Comparison of ENCODE assay signal across 28 mouse cellular contexts in the genomic region with DNA sequence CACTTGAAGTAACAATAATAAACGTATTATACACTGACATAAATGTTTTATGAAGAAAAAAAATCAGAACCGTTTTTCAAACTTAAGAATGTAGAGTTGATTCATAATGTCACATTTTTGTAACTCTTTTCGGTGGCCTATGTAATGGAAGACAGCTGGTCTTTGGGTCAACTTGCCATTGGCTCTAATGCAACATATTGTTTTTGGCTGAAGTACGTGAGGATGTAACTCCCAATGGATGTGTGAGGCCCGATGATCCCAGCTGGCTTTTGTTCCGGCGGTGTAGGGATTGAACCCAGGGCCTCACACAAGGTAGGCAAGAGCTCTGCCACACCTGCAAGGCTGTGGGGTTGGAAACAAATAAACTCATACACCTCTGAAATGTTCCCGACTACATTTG. TPM values are rescaled to one million over a fixed set of nuclear protein-coding genes. Genes with fewer than 3 reads are reported as not detected.
A peak's percentile ranks its signal among the peaks of the same experiment; 100 is the strongest.
DNase-seq lines count a peak whose midpoint lies in the region; ATAC-seq and TF ChIP-seq lines count a peak whose summit lies in the region.
"Had no signal": no experiment of that assay in that cellular context is flagged by ENCODE, and none has a peak within 500 bp of the region (broad histone marks: within the 10 kb centered on the region; RNA-seq: fewer than 3 reads in every experiment).

No protein-coding gene starts in this region.

- H3K4me3 ChIP-seq in intestine, embryonic 14.5 days (ENCODE audit: low read depth, low read length) = no peak overlapping the region
- H3K4me3 ChIP-seq in intestine, postnatal 0 days (ENCODE audit: low read depth, low read length) = no peak overlapping the region
- no peak overlapping the region for H3K4me3 ChIP-seq in lung, postnatal 0 days (ENCODE audit: low read depth, low read length)
- H3K4me3 ChIP-seq: embryonic facial prominence, embryonic 13.5 days; erythroblast, embryonic 14.5 days; heart, adult 2 months; hindbrain, embryonic 12.5 days; liver, embryonic 12.5 days; megakaryocyte, embryonic 14.5 days; midbrain, embryonic 12.5 days; myocyte; neural tube, embryonic 12.5 days had no signal

- H3K9me3 ChIP-seq in intestine, embryonic 14.5 days (ENCODE audit: control insufficient read depth, low read length) = no peaks in the 10 kb centered on the region
- no peaks in the 10 kb centered on the region for H3K9me3 ChIP-seq in intestine, postnatal 0 days (ENCODE audit: control insufficient read depth)
- no peaks in the 10 kb centered on the region for H3K9me3 ChIP-seq in lung, postnatal 0 days (ENCODE audit: low read length)
- H3K9me3 ChIP-seq: embryonic facial prominence, embryonic 13.5 days; hindbrain, embryonic 12.5 days; liver, embryonic 12.5 days; megakaryocyte, embryonic 14.5 days; midbrain, embryonic 12.5 days; neural tube, embryonic 12.5 days had no signal

- no peak overlapping the region for H3K4me2 ChIP-seq in intestine, embryonic 14.5 days (ENCODE audit: low read length)
- H3K4me2 ChIP-seq in intestine, postnatal 0 days (replicated peaks; ENCODE audit: low read depth) = no peak overlapping the region
- H3K4me2 ChIP-seq in lung, postnatal 0 days (replicated peaks; ENCODE audit: low read depth, low read length) = no peak overlapping the region
- H3K4me2 ChIP-seq: embryonic facial prominence, embryonic 13.5 days; hindbrain, embryonic 12.5 days; liver, embryonic 12.5 days; midbrain, embryonic 12.5 days; neural tube, embryonic 12.5 days had no signal

- TF ChIP-seq CTCF in intestine, postnatal 0 days (IDR thresholded peaks at IDR 0.05; ENCODE audit: low read depth) = no peak
- TF ChIP-seq CTCF in lung, postnatal 0 days (IDR thresholded peaks at IDR 0.05) = no peak

- no peak for DNase-seq in intestine, embryonic 14.5 days (ENCODE audit: low spot score)
- DNase-seq in kidney, postnatal 14 days = peak; percentile 39
- DNase-seq in kidney, postnatal 25 days = no peak
- peak; percentile 67 for DNase-seq in lung, postnatal 0 days (ENCODE audit: low spot score)
- no peak for DNase-seq in lung, adult 18-20 months
- no peak for DNase-seq in MN1 (ENCODE audit: low spot score)
- DNase-seq: adrenal gland, adult 2 months; adrenal gland, postnatal 36 days; cerebellum, adult 18-20 months; cerebellum, postnatal 10 days; gastrocnemius, adult 2 months; gastrocnemius, postnatal 36 days; heart, adult 2 months; kidney, adult 2 months; left cerebral cortex, postnatal 4 days; liver, postnatal 0 days; right cerebral cortex, postnatal 4 days had no signal

- H3K4me1 ChIP-seq in intestine, embryonic 14.5 days (replicated peaks; ENCODE audit: control insufficient read depth, insufficient read depth, low read length) = peaks cover 40% of the 10 kb centered on the region
- H3K4me1 ChIP-seq in intestine, postnatal 0 days (replicated peaks; ENCODE audit: control insufficient read depth, insufficient read depth, low read length) = peaks cover 4% of the 10 kb centered on the region
- H3K4me1 ChIP-seq in lung, postnatal 0 days (ENCODE audit: insufficient read depth, low read depth, low read length) = no peaks in the 10 kb centered on the region

- 0 out of 2 replicates have a peak overlapping the region, but pooled peaks have one; percentile 30 for H3K27ac ChIP-seq in intestine, embryonic 14.5 days (ENCODE audit: low read depth)
- H3K27ac ChIP-seq in intestine, postnatal 0 days (ENCODE audit: low read depth, low read length) = no peak overlapping the region
- H3K27ac ChIP-seq in lung, postnatal 0 days (ENCODE audit: low read length) = no peak overlapping the region
- H3K27ac ChIP-seq: liver, embryonic 12.5 days; midbrain, embryonic 12.5 days; neural tube, embryonic 12.5 days had no signal

- H3K9ac ChIP-seq in intestine, embryonic 14.5 days (ENCODE audit: low read length) = no peak overlapping the region
- H3K9ac ChIP-seq in intestine, postnatal 0 days (ENCODE audit: low read depth, low read length) = no peak overlapping the region
- no peak overlapping the region for H3K9ac ChIP-seq in lung, postnatal 0 days (replicated peaks; ENCODE audit: low read depth)
- H3K9ac ChIP-seq: embryonic facial prominence, embryonic 13.5 days; hindbrain, embryonic 12.5 days; liver, embryonic 12.5 days; liver, postnatal 0 days; midbrain, embryonic 12.5 days; neural tube, embryonic 12.5 days had no signal

- H3K27me3 ChIP-seq in intestine, embryonic 14.5 days (replicated peaks; ENCODE audit: control insufficient read depth, insufficient read depth, low read length) = no peaks in the 10 kb centered on the region
- H3K27me3 ChIP-seq in intestine, postnatal 0 days (replicated peaks; ENCODE audit: control insufficient read depth, insufficient read depth, low read length) = no peaks in the 10 kb centered on the region
- no peaks in the 10 kb centered on the region for H3K27me3 ChIP-seq in lung, postnatal 0 days (replicated peaks; ENCODE audit: insufficient read depth, low read length)
- H3K27me3 ChIP-seq: embryonic facial prominence, embryonic 13.5 days; hindbrain, embryonic 12.5 days; liver, embryonic 12.5 days; megakaryocyte, embryonic 14.5 days; midbrain, embryonic 12.5 days; neural tube, embryonic 12.5 days had no signal

- WGBS in intestine, embryonic 14.5 days = 64% methylated on average over 8 of the region's 8 CpGs
- WGBS in intestine, postnatal 0 days = 67% methylated on average over 8 of the region's 8 CpGs
- WGBS in lung, postnatal 0 days = 65% methylated on average over 8 of the region's 8 CpGs

- peak; percentile 29; the same call in 1 of the 2 replicates for TF ChIP-seq EP300 in lung, postnatal 0 days (IDR thresholded peaks at IDR 0.05)

- ATAC-seq in intestine, embryonic 14.5 days (replicated peaks; ENCODE audit: low FRiP score, low TSS enrichment, low read depth) = no peak
- ATAC-seq in intestine, postnatal 0 days = no peak
- ATAC-seq in lung, postnatal 0 days = peak; percentile 53
- ATAC-seq: activated CD4-positive, CD25-positive, alpha-beta regulatory T cell, adult 4 months; forebrain, embryonic 16.5 days; liver, embryonic 12.5 days; liver, postnatal 0 days had no signal

- no peaks in the 10 kb centered on the region for H3K36me3 ChIP-seq in intestine, embryonic 14.5 days (ENCODE audit: control insufficient read depth, insufficient read depth, low read length)
- H3K36me3 ChIP-seq in intestine, postnatal 0 days (ENCODE audit: control insufficient read depth, insufficient read depth) = no peaks in the 10 kb centered on the region
- no peaks in the 10 kb centered on the region for H3K36me3 ChIP-seq in lung, postnatal 0 days (ENCODE audit: insufficient read depth, low read length)
- H3K36me3 ChIP-seq: hindbrain, embryonic 12.5 days; liver, embryonic 12.5 days; midbrain, embryonic 12.5 days; neural tube, embryonic 12.5 days had no signal

RNA-seq across cellular contexts. Expression of a gene that starts 28.4 kb away (rescaled TPM):
- 178 and 186 TPM in 2 replicates for polyA plus RNA-seq in intestine, embryonic 14.5 days (2014; fragmentation: Nextera tagmentation; extraction: Ambion mirVana)
- 39.2 and 40.9 TPM in 2 replicates for polyA plus RNA-seq in intestine, postnatal 0 days (2015; fragmentation: Nextera tagmentation; extraction: Ambion mirVana)
- 49.1 and 58.6 TPM in 2 replicates for polyA plus RNA-seq in lung, postnatal 0 days (2015; fragmentation: Nextera tagmentation; extraction: Ambion mirVana)

Comparison
In these comparisons a context has a peak if more than half of its experiments do, and no peak if none do; other contexts are left out.
1. DNase-seq: peak in kidney, postnatal 14 days (single experiment) and lung, postnatal 0 days (single experiment); none in intestine, embryonic 14.5 days (single experiment), kidney, postnatal 25 days (0 of 2), lung, adult 18-20 months (0 of 2) and MN1 (single experiment).